Comparison of ENCODE assay signal across 8 mouse cellular contexts in genomic region chr2:84715562-84716361, GRCm38 (mm10). TPM values are rescaled to one million over a fixed set of nuclear protein-coding genes. Genes with fewer than 3 reads are reported as not detected.
A peak's percentile ranks its signal among the peaks of the same experiment; 100 is the strongest.
DNase-seq lines count a peak whose midpoint lies in the region; ATAC-seq and TF ChIP-seq lines count a peak whose summit lies in the region.

No protein-coding gene starts in this region.

- no peaks in the 10 kb centered on the region for H3K9me3 ChIP-seq in forebrain, embryonic 13.5 days (replicated peaks)
- no peaks in the 10 kb centered on the region for H3K9me3 ChIP-seq in lung, embryonic 14.5 days (ENCODE audit: low read depth, low read length)

- under 1% methylated on average over 33 of the region's 33 CpGs for WGBS in forebrain, embryonic 13.5 days
- WGBS in lung, embryonic 14.5 days = 0% methylated on average over 33 of the region's 33 CpGs

- peak overlapping the region; percentile 82 for H3K4me2 ChIP-seq in forebrain, embryonic 13.5 days
- peak overlapping the region; percentile 60 for H3K4me2 ChIP-seq in lung, embryonic 14.5 days

- intact Hi-C loops in heart, postnatal 36 days (cut with DNase I) = loop anchor here (1.0 to 10.0 kb wide), 4 partner anchors 11 to 1071 kb away; partner anchors contain the start of genes Gm28635, Med19, Tmx2 and Tnks1bp1

- DNase-seq in ES-CJ7 (ENCODE audit: low read depth, low spot score) = peak; percentile 98
- peak; percentile 65 to 83 for DNase-seq in heart, postnatal 36 days
- DNase-seq in layer of hippocampus, adult 9-10 months (ENCODE audit: low spot score) = peak; percentile 63
- peak; percentile 95 for DNase-seq in lung, embryonic 14.5 days
- peak; percentile 62 for DNase-seq in ovary, postnatal 10 days (ENCODE audit: low spot score)
- peak; percentile 77 to 83 for DNase-seq in thymus, postnatal 10 days (ENCODE audit: low spot score in 2 of 2)

- H3K27ac ChIP-seq in brown adipose tissue, adult 24 weeks (replicated peaks; ENCODE audit: low read depth, low read length) = peak overlapping the region; percentile 95
- peak overlapping the region; percentile 96 for H3K27ac ChIP-seq in forebrain, embryonic 13.5 days
- peak overlapping the region; percentile 97 for H3K27ac ChIP-seq in lung, embryonic 14.5 days (ENCODE audit: low read depth)

- no peak for TF ChIP-seq CTCF in lung, embryonic 14.5 days (IDR thresholded peaks at IDR 0.05; ENCODE audit: low read depth)

- H3K27me3 ChIP-seq in forebrain, embryonic 13.5 days = no peaks in the 10 kb centered on the region
- no peaks in the 10 kb centered on the region for H3K27me3 ChIP-seq in lung, embryonic 14.5 days (ENCODE audit: insufficient read depth, low read length)

- H3K4me1 ChIP-seq in brown adipose tissue, adult 24 weeks (ENCODE audit: control insufficient read depth, insufficient read depth, insufficient read length, low read length) = peaks cover 3% of the 10 kb centered on the region; the same call in 1 of the 2 replicates
- peaks cover 26% of the 10 kb centered on the region for H3K4me1 ChIP-seq in forebrain, embryonic 13.5 days
- no peaks in the 10 kb centered on the region for H3K4me1 ChIP-seq in lung, embryonic 14.5 days (ENCODE audit: insufficient read depth)

- H3K9ac ChIP-seq in forebrain, embryonic 13.5 days = peak overlapping the region; percentile 97
- peak overlapping the region; percentile 36 for H3K9ac ChIP-seq in lung, embryonic 14.5 days

- peaks cover 3% of the 10 kb centered on the region for H3K36me3 ChIP-seq in forebrain, embryonic 13.5 days (ENCODE audit: poor library complexity, severe bottlenecking)
- peaks cover 12% of the 10 kb centered on the region for H3K36me3 ChIP-seq in lung, embryonic 14.5 days (ENCODE audit: insufficient read depth)

- ATAC-seq in forebrain, embryonic 13.5 days = peak; percentile 95
- peak; percentile 97 for ATAC-seq in lung, embryonic 14.5 days (ENCODE audit: insufficient read depth)

- H3K4me3 ChIP-seq in brown adipose tissue, adult 24 weeks (ENCODE audit: insufficient read depth, low read depth, low read length) = peak overlapping the region; percentile 72
- peak overlapping the region; percentile 96 for H3K4me3 ChIP-seq in forebrain, embryonic 13.5 days
- peak overlapping the region; percentile 95 for H3K4me3 ChIP-seq in lung, embryonic 14.5 days (ENCODE audit: low read depth, low read length)

RNA-seq across cellular contexts. Expression of gene Zdhhc5, which starts 0.8 kb away (rescaled TPM):
- 25.5 and 40.4 TPM in 2 replicates for polyA plus RNA-seq in brown adipose tissue, adult 24 weeks (2012; ENCODE audit: insufficient read depth, insufficient read length, missing spikeins)
- polyA plus RNA-seq in forebrain, embryonic 13.5 days (2015; fragmentation: Nextera tagmentation; extraction: Ambion mirVana) = 16.5 and 17.7 TPM in 2 replicates
- total RNA-seq in heart, postnatal 36 days (2021) = 10 to 100 TPM; 62.4 to 63.4 TPM
- 30.8 and 31.0 TPM in 2 replicates for polyA plus RNA-seq in lung, embryonic 14.5 days (2014; fragmentation: Nextera tagmentation; extraction: Ambion mirVana)

RNA-seq across cellular contexts. Expression of gene Clp1, which starts 11.4 kb away (rescaled TPM):
- polyA plus RNA-seq in brown adipose tissue, adult 24 weeks (2012; ENCODE audit: insufficient read depth, insufficient read length, missing spikeins) = 9.4 and 13.7 TPM in 2 replicates
- 35.9 and 36.1 TPM in 2 replicates for polyA plus RNA-seq in forebrain, embryonic 13.5 days (2015; fragmentation: Nextera tagmentation; extraction: Ambion mirVana)
- total RNA-seq in heart, postnatal 36 days (2021) = 1 to 10 TPM; 6.1 to 6.2 TPM
- 25.6 and 28.1 TPM in 2 replicates for polyA plus RNA-seq in lung, embryonic 14.5 days (2014; fragmentation: Nextera tagmentation; extraction: Ambion mirVana)

RNA-seq across cellular contexts. Expression of gene Ypel4, which starts 18.1 kb away (rescaled TPM):
- polyA plus RNA-seq in brown adipose tissue, adult 24 weeks (2012; ENCODE audit: insufficient read depth, insufficient read length, missing spikeins) = not detected in 2 replicates
- 18.2 and 19.5 TPM in 2 replicates for polyA plus RNA-seq in forebrain, embryonic 13.5 days (2015; fragmentation: Nextera tagmentation; extraction: Ambion mirVana)
- 1 to 10 TPM; 1.2 TPM for total RNA-seq in heart, postnatal 36 days (2021)
- 6.4 and 7.4 TPM in 2 replicates for polyA plus RNA-seq in lung, embryonic 14.5 days (2014; fragmentation: Nextera tagmentation; extraction: Ambion mirVana)

RNA-seq across cellular contexts. Expression of gene Gm19426, which starts 27.7 kb away (rescaled TPM):
- not detected in 2 replicates for polyA plus RNA-seq in brown adipose tissue, adult 24 weeks (2012; ENCODE audit: insufficient read depth, insufficient read length, missing spikeins)
- 6.1 and 7.5 TPM in 2 replicates for polyA plus RNA-seq in forebrain, embryonic 13.5 days (2015; fragmentation: Nextera tagmentation; extraction: Ambion mirVana)
- total RNA-seq in heart, postnatal 36 days (2021) = 1 to 10 TPM; 1.1 to 1.4 TPM
- polyA plus RNA-seq in lung, embryonic 14.5 days (2014; fragmentation: Nextera tagmentation; extraction: Ambion mirVana) = 4.7 and 4.9 TPM in 2 replicates

RNA-seq across cellular contexts. Expression of gene Tmx2, which starts 36.8 kb away (rescaled TPM):
- 99.9 and 101 TPM in 2 replicates for polyA plus RNA-seq in brown adipose tissue, adult 24 weeks (2012; ENCODE audit: insufficient read depth, insufficient read length, missing spikeins)
- 179 and 199 TPM in 2 replicates for polyA plus RNA-seq in forebrain, embryonic 13.5 days (2015; fragmentation: Nextera tagmentation; extraction: Ambion mirVana)
- total RNA-seq in heart, postnatal 36 days (2021) = 100 to 1,000 TPM; 100 to 134 TPM
- 110 and 117 TPM in 2 replicates for polyA plus RNA-seq in lung, embryonic 14.5 days (2014; fragmentation: Nextera tagmentation; extraction: Ambion mirVana)

Comparison
In these comparisons a context has a peak if more than half of its experiments do, and no peak if none do; other contexts are left out.
1. Peak in every context shown above with its lines: DNase-seq, ATAC-seq, H3K4me3 ChIP-seq and H3K27ac ChIP-seq.